Mouse (Mus musculus) liver, postnatal 0 days (tissue): ENCODE results near the gene Lig3. TPM values are rescaled to one million over a fixed set of nuclear protein-coding genes. Genes with fewer than 3 reads are reported as not detected.

Experiments used
- ATAC-seq: fragments of 200-750 bp; cut with Nextera tagmentation; 2 replicates; pipeline ENCODE4 v1.8.0; 2017; ENCODE audit warnings: mild to moderate bottlenecking, moderate library complexity
- DNase-seq: peaks from one replicate; pipeline ENCODE4 v3.0.0-alpha.2; 2016
- H3K27ac ChIP-seq: fragments of 300-500 bp; sonication (generic); 2 replicates; pipeline ENCODE4 v1.5.1; 2014; ENCODE audit warnings: antibody characterized with exemption, moderate library complexity, mild to moderate bottlenecking, low read depth
- H3K27me3 ChIP-seq: fragments of 300-500 bp; sonication (generic); 2 replicates; pipeline ENCODE4 v1.6.1; 2014; ENCODE audit warnings: low read length, control low read depth, mixed read lengths; ENCODE audit not compliant: insufficient read depth
- H3K36me3 ChIP-seq: fragments of 300-500 bp; sonication (generic); replicated peaks from 2 replicates; pipeline ENCODE4 v1.6.1; 2014; ENCODE audit warnings: mild to moderate bottlenecking, control low read depth, low read length, moderate library complexity, mixed read lengths; ENCODE audit not compliant: insufficient read depth
- H3K4me1 ChIP-seq: fragments of 300-500 bp; sonication (generic); 2 replicates; pipeline ENCODE4 v1.6.1; 2014; ENCODE audit warnings: antibody characterized with exemption, mild to moderate bottlenecking, control low read depth; ENCODE audit not compliant: insufficient read depth
- H3K4me2 ChIP-seq: fragments of 300-500 bp; sonication (generic); 2 replicates; pipeline ENCODE4 v1.6.1; 2014; ENCODE audit warnings: low read depth, mild to moderate bottlenecking, low read length, moderate library complexity, mixed read lengths
- H3K4me3 ChIP-seq: fragments of 300-500 bp; sonication (generic); 2 replicates; pipeline ENCODE4 v1.5.1; 2014; ENCODE audit warnings: low read depth, low read length
- H3K9ac ChIP-seq: fragments of 300-500 bp; sonication (generic); replicated peaks from 2 replicates; pipeline ENCODE4 v1.6.1; 2014; ENCODE audit warnings: mild to moderate bottlenecking, moderate library complexity
- H3K9me3 ChIP-seq: fragments of 300-500 bp; sonication (generic); 2 replicates; pipeline ENCODE4 v1.6.1; 2016; ENCODE audit warnings: mild to moderate bottlenecking, control low read depth, low read length, mixed read lengths
- CTCF ChIP-seq: sonication (generic); IDR thresholded peaks from 2 replicates; pipeline ENCODE4 v1.5.1; 2016; ENCODE audit warnings: antibody characterized with exemption, low read depth
- EP300 ChIP-seq: IDR thresholded peaks from 2 replicates; pipeline ENCODE4 v1.6.1; 2016; ENCODE audit warnings: antibody characterized with exemption, low read depth, mild to moderate bottlenecking
- WGBS: fragments of 180-500 bp; shearing (Covaris S2); extraction: QIAGEN DNeasy Blood & Tissue Kit; methylation state at CpG from one replicate; pipeline ENCODE4 v1.1.7; 2014; ENCODE audit not compliant: insufficient replicate concordance; 5-methylcytosine and 5-hydroxymethylcytosine counted together
- polyA plus RNA-seq: library from polyadenylated mRNA; unstranded; fragments of >200 nt; fragmentation: Nextera tagmentation; extraction: Ambion mirVana; gene quantifications from 2 replicates; pipeline ENCODE4 v1.2.1, GENCODE M21; 2015

Lig3 gene
- polyA plus RNA-seq, 1 experiment from 2014 or later, result 4.8 TPM

DNA sequence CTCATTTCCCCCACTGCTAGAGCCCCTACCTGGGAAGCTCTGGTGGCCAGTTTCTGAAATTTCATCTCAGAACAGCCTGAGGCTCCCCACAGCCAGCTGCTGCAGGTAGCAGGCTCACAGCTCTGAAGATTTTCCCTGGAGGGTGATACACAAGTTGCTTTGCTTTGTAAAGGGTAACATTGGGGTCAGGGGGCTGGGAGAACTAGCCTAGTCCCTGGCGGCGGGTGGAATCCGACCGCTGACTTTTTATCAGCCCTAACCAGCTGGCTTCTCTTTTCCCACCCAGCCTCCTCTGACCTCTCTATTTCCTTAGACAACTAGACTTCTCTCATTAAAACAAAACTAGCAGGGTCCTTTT, 65.2 kb downstream of the Lig3 start:
- H3K9ac ChIP-seq, result peak overlapping the region; percentile 76
- peak overlapping the region; percentile 96 for H3K27ac ChIP-seq
- peak overlapping the region; percentile 80 for H3K4me2 ChIP-seq
- H3K9me3 ChIP-seq, result no peaks in the 10 kb centered on the region
- H3K4me3 ChIP-seq, result peak overlapping the region; percentile 44
- peak; percentile 81 for ATAC-seq
- WGBS, result 10% methylated on average over 4 of the region's 4 CpGs
- H3K36me3 ChIP-seq, result peaks cover 7% of the 10 kb centered on the region; the same call in 1 of the 2 replicates
- no peaks in the 10 kb centered on the region for H3K27me3 ChIP-seq
- peak; percentile 65 for DNase-seq
- TF ChIP-seq EP300, result peak; percentile 91
- TF ChIP-seq CTCF, result no peak
- H3K4me1 ChIP-seq, result peaks cover 39% of the 10 kb centered on the region

DNA sequence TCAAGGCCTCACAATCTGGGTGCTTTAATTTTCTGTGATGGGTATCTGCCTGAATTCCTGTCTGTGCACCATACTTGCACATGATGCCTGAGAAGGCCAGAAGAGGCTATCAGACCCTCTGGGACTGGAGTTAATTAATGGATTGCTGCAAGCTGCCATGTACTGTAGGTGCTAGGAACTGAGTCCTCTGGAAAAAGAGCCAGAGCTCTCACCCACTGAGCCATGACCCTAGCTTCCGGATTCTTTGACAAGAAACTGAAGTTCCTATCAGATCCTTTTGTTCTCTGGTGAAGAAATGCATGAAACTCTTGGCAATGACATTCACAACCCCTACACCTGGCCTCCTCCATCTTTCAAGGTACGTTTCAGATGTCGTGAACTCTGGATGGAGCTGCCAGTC, 66.0 kb downstream of the Lig3 start:
- no peak for ATAC-seq
- Histone ChIP-seq H3K9ac (peak overlapping the region; percentile 8; the same call in 1 of the 2 replicates), H3K9me3 (no peaks in the 10 kb centered on the region), H3K4me3 (no peak overlapping the region), H3K4me2 (peak overlapping the region; percentile 80; the same call in 1 of the 2 replicates), H3K27me3 (no peaks in the 10 kb centered on the region), H3K36me3 (peaks cover 7% of the 10 kb centered on the region; the same call in 1 of the 2 replicates), H3K4me1 (peaks cover 45% of the 10 kb centered on the region), H3K27ac (peak overlapping the region; percentile 96)
- TF ChIP-seq CTCF (no peak), EP300 (no peak)
- no peak for DNase-seq
- WGBS, result 47% methylated on average over 3 of the region's 3 CpGs

DNA sequence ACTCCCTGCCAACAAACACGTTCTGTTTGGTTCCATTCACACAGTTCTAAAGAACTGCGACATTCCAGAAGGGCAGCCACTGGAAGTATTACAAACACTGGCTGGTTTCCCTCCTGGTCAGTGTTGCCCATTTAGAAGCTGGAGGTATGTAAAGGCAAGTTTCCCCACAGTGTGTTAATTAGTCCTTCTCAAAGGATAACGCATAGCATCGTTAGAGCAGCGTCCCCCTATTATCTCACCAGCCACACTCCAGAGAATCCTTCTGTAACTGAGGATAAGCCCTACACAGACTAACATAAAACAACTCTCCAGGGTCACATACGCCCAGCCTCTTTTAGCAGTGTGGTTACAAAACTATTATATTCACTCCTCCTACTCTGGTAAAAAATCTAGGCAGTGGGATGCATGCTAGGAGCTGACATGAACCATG, 66.7 kb downstream of the Lig3 start:
- Histone ChIP-seq H3K27ac (peak overlapping the region; percentile 96), H3K4me1 (peaks cover 48% of the 10 kb centered on the region), H3K9me3 (no peaks in the 10 kb centered on the region), H3K36me3 (peaks cover 7% of the 10 kb centered on the region; the same call in 1 of the 2 replicates), H3K4me2 (peak overlapping the region; percentile 50), H3K4me3 (no peak overlapping the region), H3K9ac (peak overlapping the region; percentile 8; the same call in 1 of the 2 replicates), H3K27me3 (no peaks in the 10 kb centered on the region)
- ATAC-seq (peak; percentile 73), DNase-seq (peak; percentile 37)
- 50% methylated on average over 6 of the region's 6 CpGs for WGBS
- TF ChIP-seq EP300 (peak; percentile 97), CTCF (no peak)

DNA sequence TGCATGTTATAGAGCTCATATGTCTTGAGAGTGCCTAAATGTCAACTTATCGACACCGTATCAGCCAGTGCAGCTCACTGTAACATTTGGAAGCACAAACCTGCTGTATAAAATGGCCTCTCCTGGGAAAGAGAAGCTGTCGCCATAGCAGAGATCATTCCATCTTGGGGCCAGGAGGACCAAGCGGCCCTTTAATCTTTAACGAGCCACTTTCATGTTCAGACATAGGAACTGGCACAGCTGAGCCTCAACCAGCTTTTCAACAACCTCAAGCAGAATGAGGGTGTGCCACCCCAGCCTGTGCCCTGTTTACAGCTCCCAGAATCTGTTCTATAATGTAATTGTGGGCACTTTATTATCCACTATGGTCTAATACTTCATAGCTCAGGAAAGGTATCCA, 69.4 kb downstream of the Lig3 start:
- peaks cover 42% of the 10 kb centered on the region for H3K4me1 ChIP-seq

DNA sequence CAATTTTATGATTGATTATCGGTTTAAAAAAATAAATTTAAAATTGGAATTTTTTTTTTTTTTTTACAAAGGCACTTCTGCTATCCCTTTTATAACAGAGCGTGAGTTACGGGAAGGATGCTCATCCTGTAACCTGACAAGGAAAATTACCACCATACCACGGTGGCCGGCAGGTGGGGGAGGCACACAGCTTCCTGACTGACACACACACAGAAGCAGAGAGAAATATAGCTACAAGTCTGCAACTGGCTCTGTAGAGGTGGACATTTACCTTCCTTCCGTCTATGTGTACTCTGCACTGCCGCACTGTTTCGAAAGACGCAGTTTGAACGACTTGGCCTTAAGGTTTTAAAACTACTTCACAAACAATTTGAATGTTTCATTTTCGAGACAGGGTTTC, 71.2 kb downstream of the Lig3 start:
- no peak overlapping the region for H3K27ac ChIP-seq
- 69% methylated on average over 11 of the region's 11 CpGs for WGBS
- TF ChIP-seq EP300, result no peak
- TF ChIP-seq CTCF, result no peak
- H3K27me3 ChIP-seq, result no peaks in the 10 kb centered on the region
- H3K4me3 ChIP-seq, result no peak overlapping the region
- H3K4me1 ChIP-seq, result peaks cover 46% of the 10 kb centered on the region
- no peaks in the 10 kb centered on the region for H3K36me3 ChIP-seq
- H3K9ac ChIP-seq, result no peak overlapping the region
- no peak overlapping the region for H3K4me2 ChIP-seq
- DNase-seq (no peak), ATAC-seq (no peak)
- no peaks in the 10 kb centered on the region for H3K9me3 ChIP-seq

More for the DNA sequence above, 69.4 kb downstream of the Lig3 start:
- Histone ChIP-seq H3K4me3 (no peak overlapping the region), H3K9ac (no peak overlapping the region), H3K9me3 (no peaks in the 10 kb centered on the region), H3K4me2 (no peak overlapping the region), H3K27me3 (no peaks in the 10 kb centered on the region), H3K36me3 (no peaks in the 10 kb centered on the region), H3K27ac (peak overlapping the region; percentile 13; the same call in 1 of the 2 replicates)
- TF ChIP-seq EP300, result no peak
- TF ChIP-seq CTCF, result no peak
- WGBS, result 83% methylated on average over 5 of the region's 5 CpGs
- DNase-seq, result no peak
- ATAC-seq, result no peak

DNA sequence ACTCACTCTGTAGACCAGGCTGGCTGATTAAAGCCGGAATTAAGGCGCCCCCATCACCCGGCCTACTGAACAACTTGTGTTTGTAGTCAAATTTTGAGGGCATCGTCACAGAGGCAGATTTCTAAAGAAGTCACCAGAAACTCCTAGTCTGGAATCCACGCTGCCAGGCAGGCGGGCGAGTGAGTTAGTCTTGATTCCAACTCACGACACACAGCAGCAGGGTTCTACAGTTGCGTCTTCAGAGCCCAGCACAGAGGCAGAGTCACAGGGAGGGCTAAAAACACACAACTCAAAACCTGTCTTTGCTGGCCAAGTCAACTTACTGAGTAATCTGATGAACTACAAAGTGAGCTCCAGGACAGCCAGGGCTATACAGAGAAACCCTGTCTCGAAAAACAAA, 71.6 kb downstream of the Lig3 start:
- WGBS, result 79% methylated on average over 10 of the region's 10 CpGs
- Histone ChIP-seq H3K9ac (no peak overlapping the region), H3K4me2 (no peak overlapping the region), H3K36me3 (no peaks in the 10 kb centered on the region), H3K9me3 (no peaks in the 10 kb centered on the region), H3K4me1 (peaks cover 48% of the 10 kb centered on the region), H3K4me3 (no peak overlapping the region), H3K27me3 (no peaks in the 10 kb centered on the region), H3K27ac (no peak overlapping the region)
- no peak for TF ChIP-seq EP300
- TF ChIP-seq CTCF, result no peak
- DNase-seq (no peak), ATAC-seq (no peak)
